Mouse (Mus musculus) cerebellum, adult 18-20 months (tissue): ENCODE measurements at regions not wholly inside any gene's neighbourhood (a gene's known extent, or its start where the extent isn't known, plus 50 kb on each side); places are given as distances from the start of the nearest gene placed in this dataset.
A peak's percentile ranks its signal among the peaks of the same experiment; 100 is the strongest.

ENCODE experiments used
- DNase-seq, 2 experiments: peaks; one replicate each; pipeline ENCODE4 v3.0.0; 2021

DNA sequence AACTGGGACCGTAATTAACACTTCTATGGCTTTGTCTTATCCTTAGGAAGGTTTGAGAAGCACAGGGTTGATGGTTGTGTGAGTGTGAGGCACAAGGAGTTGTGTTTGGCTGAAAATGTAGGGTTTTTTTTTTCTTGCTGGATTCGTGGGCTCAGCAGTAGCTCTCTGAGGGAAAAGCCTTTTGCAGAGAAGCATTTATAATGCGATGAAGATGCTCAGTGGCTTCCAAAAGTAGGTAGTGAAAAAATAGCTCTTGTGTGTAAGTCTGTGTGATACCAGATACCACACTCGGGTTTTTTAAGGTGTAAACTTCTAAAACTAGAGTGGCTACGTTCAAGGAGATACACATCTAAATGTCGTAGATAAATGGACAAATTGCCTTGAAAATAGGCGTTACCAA lies 149.1 kb upstream of the 4933402D24Rik start:
- DNase-seq: no peak

DNA sequence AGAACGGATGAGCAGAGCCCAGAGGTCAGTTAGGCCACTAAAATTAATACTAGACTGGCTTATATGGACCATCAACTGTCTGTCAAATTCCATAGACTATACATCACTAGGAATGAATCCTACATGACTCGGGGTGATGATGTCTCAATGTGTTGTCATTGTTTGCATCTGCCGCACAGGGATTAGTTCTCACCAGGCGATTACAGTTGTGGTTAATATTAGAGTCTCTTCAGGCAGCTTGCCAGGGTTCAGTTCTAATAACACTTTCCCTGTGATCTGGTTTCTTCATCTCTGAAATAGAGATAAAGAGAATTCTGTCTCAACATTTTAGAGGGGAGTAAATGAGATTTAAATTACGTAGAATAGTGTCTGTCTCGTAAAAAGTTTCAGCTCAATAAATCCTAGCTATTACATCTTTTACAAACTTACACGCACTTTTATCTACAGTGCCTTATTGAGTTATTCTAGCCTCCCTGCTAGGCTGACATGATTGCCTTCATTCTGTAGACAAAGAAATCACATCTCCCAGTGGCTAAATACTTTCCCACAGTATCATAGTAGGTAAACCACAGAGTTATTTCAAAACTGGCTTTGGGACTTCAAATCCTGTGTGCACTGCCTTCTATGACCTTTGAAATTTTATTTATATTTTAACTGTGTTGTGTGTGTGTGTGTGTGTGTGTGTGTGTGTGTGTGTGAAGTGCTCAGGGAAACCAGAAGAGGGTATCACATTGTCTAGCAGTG lies 148.0 kb upstream of the 4933402D24Rik start:
- DNase-seq: no peak

GRCm38 (mm10) chr1:63910765-63911164 lies 141.7 kb upstream of the 4933402D24Rik start:
- no peak for DNase-seq

DNA sequence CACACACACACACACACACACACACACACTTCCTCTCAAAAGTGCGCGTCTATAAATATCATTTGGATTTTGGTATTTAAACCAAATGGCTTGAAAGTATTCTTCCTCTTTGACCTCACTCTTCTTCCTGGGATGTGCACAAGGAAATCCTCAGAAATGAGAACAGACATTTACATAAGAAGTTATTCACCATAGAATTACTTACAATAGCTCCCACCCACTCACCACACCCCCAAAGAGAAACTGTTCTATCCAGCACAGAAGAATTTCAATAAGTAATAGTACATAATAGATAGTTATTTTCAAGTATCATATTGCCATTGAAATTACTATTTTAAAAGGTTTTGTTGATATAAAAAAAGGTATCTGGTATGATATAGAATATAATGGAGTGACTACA lies 140.1 kb upstream of the 4933402D24Rik start:
- no peak for DNase-seq

DNA sequence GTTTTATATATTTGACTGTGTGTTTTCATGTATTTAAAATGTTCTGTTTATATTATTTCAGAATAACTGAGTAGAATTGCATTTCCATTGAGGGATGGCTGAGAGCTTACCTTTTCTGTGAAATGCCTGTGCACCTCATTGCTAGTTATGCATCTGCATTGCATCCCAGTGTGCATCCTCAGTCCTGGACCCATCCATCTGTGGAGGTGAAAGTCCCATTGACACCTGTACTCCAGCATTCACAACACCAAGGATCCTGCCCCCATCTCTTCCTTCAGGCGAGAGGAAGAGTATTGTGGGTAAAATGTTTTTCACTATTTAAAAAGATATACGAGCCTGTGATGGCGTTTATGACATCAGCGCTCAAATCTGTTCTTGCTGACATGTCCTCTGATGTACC lies 134.6 kb upstream of the 4933402D24Rik start:
- DNase-seq: no peak

- no peak for DNase-seq
Observed at GRCm38 (mm10) chr1:63903201-63903600, 134.1 kb upstream of the 4933402D24Rik start.

DNA sequence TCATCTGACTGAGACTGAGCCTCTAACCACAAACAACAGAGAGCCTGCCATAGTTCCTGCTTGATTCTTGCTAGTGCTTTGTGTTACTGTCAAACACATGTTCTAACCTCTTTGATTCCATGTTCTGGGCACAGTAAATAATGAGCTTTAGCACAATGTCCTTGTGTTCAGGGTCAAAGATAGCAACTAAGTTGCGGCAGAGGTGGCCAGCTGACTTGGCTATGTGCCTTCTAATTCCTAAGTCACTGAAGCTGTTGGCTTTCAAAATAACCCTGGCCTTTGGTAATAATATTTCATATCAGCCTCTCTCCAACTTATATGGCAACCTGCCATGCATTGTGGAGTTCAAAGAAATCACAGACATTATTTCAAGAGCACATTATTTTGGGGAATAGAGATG lies 133.3 kb upstream of the 4933402D24Rik start:
- no peak for DNase-seq

GRCm38 (mm10) chr1:63899631-63900577 lies 130.8 kb upstream of the 4933402D24Rik start:
- DNase-seq: peak; percentile 67 to 71

GRCm38 (mm10) chr1:63898766-63899165 lies 129.7 kb upstream of the 4933402D24Rik start:
- no peak for DNase-seq

DNA sequence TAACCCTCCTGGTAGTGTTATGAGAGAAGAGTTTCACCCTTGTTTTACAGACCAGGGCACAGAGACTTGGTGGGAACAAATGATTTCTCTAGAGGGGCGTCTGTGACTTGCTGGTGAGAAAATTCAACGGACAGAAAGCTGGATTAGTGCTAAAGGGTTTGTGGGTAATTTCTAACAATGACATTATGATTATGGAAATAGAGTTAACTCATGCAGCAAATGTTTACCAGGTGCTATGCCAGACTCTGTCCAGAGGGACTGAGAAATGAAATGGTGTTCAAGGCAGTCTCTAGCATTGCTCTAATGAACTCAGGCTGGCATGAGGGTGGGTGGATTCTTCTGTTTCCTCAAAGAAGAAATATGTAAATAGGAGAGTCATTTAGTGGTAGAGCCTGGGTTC lies 128.5 kb upstream of the 4933402D24Rik start:
- no peak for DNase-seq

DNA sequence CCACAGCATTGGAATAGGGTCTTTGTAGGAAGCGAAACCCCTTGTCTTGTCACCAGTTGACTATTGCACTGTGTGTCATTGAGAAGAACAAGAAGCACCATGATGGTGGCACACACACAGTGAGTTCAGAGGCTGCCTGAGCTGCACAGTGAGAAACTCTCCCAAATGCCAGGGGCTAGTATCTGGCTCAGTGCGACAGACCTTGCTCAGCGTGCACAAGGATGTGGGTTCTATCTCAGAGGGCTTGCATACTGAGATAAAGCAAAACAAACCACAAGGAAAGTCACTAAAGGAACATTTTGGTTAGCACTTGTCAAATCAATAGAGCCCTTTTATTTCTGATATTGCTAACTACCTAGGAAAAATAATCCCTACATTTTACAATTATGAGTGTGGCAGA lies 110.5 kb upstream of the 4933402D24Rik start:
- DNase-seq: no peak

DNA sequence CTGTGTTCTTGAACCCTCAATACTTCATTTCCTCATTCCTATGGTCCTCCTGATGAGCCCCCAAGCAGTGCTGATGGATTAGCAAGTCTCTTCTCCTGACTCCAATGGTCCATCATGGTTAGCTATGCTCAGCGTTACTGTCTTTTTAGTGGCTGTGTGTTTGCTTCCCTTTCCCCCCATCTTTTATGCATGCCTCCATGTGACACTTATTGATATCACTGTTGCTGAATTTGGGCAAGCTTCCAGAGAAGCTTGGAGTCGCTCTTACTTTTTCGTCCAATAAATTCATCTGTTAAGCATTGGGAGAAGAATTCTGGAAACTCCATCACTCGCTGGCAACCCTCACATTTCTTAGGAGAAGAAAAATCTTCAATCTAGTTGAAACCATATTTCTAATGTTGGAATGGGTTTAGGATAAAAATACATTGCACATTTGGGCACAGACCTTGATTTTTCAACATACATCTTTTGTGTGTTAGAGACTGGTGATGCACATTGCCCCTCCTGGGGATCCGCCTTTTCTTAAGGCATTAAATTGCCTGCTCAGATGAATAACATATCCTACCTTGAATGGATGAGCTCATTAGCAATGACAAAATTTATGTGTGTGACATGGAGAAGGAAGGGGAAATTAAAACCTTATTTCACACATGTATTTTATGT lies 107.7 kb upstream of the 4933402D24Rik start:
- DNase-seq: no peak

- DNase-seq: no peak
Observed at GRCm38 (mm10) chr1:63875297-63875962, 106.4 kb upstream of the 4933402D24Rik start.

DNA sequence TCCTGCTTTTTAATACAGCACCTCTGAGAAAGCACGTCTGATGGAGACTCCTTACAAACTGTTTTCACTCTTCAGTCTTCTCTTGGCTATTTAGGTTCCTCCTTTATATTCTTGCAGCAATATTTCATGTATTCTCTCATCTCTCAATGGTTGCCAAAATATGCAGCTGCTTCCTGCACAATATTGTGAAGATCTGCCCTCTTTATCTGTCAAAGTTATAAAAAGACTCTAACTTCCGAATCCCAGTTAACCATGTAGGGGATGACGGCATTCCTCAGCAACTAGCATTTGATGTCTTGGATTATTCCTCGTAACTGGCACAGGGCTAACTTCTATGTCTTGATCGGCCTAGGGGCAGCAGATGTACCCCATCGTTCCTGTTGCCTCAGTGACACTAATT lies 102.8 kb upstream of the 4933402D24Rik start:
- DNase-seq: no peak

GRCm38 (mm10) chr1:63869342-63869741 lies 100.3 kb upstream of the 4933402D24Rik start:
- peak; percentile 34 to 36 for DNase-seq

DNA sequence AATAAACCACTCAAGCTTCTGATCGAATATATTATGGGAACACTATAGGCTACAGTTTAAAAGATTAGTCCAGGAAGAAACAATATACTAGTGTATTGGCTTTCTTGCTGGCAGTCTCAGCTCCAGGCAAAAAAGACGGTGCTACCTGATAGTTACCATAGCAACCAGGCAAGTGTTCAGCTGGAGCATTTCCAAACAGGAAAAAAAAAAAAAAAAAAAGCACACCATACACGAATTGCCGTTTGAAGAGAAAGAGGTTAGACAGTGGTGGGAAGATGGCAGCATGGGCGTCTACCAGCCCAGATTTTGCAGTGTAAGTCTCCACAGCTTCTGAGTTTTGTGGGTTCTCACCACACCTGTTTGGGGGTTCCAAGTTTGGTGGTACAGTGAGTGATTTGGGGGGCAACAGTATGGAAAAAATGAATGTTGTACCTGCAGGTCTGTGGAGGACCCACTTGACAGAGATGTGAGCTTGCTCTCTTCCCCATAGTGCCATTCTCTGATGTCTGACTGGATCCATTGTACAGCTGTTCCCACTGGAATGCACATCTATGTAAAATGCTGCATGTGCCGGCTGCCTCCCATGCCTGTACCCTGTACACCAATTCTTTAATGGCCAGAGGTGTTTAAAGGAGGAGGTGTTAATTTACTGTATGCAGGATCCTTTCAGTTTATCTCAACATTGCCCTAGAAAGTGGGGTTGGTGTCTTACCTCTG lies 89.0 kb upstream of the 4933402D24Rik start:
- DNase-seq: no peak

GRCm38 (mm10) chr1:63857468-63857867 lies 88.4 kb upstream of the 4933402D24Rik start:
- DNase-seq: no peak

GRCm38 (mm10) chr1:63856366-63856765 lies 87.3 kb upstream of the 4933402D24Rik start:
- DNase-seq: no peak

DNA sequence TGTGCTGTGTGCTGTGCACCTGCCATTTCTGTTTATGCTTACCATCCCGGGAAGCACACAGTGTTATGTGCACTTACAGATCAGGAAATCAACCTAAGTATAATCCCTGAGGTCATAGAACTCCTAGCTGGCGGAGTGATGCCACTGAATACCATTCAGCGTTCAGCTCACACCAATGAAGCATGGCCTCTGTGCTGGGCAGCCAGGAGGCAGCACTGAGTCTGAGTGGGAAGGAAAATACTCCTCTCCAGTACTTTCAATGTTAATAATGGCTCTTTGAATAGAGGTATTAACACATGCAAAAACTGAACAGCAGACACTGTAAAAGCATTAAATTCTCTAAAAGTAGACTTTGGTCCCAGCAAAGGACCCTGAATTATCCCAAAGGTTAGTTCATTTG lies 85.7 kb upstream of the 4933402D24Rik start:
- peak in 1 of 2 experiments; percentile 20 for DNase-seq

DNA sequence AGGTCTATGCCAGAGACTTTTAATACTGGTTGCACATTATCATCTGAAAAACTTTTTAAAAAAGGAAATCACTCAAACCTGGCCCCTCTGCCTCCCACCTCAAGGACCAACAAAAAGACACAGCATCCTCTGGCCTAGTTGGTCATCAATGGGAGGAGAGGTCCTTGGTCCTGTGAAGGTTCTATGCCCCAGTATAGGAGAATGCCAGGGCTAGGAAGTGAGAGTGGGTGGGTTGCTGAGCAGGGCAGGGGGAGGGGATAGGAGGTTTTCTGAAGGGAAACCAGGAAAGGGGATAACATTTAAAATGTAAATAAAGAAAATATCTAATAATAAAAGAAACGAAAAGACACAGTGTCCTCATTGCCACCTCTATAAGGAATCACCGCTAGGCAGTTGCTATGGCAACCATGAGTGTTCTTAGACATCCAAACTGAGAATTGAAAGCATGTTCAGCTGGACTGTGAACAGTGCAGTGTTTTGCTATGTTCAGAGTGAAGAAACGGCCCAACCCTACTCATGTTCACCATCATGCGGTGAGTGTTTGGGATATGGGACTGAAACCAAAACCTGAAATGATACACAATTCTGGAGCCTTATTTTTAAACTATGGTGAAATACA lies 82.5 kb upstream of the 4933402D24Rik start:
- DNase-seq: no peak

GRCm38 (mm10) chr1:63850262-63850661 lies 81.2 kb upstream of the 4933402D24Rik start:
- DNase-seq: no peak
